Mouse (Mus musculus) mature B cell (primary cell): ENCODE measurements around the gene Hk2.

Experiments used
- in situ Hi-C: fragments of 300-500 bp; cut with MboI; formaldehyde crosslinking; loops from 2 replicates; pipeline ENCODE4 v1.14.3; 2019

The Hk2 gene

DNA sequence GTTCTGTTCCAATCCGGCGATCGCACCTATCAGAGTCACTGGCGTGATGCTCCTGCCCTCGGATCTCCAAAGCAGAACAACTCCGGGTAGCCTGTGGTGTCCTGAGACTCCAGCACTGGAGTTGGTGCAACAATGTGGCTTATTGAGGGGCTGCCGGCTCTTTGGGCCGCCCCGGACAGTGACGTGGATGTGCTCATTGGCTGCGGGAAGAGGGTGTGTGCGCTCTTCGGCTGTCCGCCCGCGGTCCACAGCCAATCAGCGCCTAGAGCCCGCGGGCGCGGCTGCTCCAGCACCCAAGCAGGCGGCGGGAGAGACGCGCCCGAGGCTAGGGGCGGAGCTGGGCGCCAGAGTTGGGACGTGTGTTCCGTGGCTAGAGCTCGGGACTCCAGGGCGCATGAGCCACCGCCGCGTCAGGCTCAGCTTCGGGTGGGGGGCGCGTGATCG is at the start of gene Hk2:
Gene Hk2, minus strand, starts transcription at position 134 of the 444 bp plus-strand sequence.
- in situ Hi-C loops, result no loop called here

DNA sequence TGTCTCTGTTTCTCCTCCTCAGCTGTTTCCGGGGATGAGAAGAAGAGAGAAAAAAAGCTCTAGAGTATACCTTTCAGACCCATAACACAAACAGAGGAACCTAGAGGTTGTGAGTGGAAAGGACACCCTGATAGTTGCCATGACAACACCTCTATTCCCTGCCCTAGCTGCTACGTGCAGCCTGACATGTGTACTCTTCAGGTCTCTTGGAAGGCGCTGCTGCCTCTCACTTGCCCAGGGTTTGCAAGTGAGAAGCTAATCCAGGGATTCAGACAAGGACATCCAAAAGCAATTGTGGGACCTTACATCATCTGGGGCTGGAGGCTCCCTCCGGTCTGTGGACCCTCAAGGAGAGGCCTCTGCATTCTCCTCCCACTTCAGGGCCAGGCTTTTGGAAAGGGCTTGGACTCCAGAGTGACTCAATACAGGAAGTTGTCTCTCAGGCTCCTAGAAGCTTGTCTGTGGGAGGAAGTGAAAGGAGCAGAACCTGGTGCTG is 47.6 kb upstream of the Hk2 start:
- in situ Hi-C loops, result no loop called here

DNA sequence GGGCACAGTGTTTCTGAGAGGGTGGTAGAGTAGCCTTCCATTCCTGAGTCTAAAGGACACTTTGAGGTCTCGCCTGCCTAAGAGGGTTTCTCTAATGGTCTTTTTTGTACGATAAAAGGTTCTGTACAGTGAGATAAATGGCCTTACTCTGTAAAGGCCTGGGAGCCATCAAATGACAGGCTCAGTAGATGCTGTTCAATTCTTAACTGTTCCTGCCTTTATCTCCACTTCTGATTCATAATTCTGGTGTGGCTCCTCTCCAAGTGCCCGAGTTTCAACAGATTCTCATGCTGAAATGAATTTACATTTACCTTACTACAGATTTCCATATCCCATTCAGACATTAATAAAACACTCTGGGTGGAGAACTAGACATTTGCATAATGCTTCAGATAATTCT is 46.5 kb upstream of the Hk2 start:
- in situ Hi-C loops, result no loop called here

DNA sequence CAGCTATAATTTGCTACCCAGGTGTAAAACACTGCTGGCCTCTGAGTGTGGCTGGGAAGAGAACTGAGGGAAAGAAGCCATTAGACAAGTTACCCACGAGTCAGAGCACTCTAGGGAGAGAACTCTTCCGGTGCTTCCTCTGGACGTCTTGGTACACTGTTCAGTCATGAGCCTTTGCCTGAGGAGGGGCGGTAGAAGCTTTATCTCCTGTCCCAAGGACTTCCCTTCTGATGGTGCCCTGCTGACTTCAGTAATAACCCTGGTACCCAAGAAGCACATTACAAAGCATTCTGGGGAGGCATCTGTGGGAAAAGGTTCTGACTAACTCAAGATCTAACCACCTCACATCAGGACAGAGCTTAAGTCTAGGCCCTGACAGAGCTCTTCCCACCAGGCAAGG is 40.6 kb upstream of the Hk2 start:
- in situ Hi-C loops, result no loop called here

DNA sequence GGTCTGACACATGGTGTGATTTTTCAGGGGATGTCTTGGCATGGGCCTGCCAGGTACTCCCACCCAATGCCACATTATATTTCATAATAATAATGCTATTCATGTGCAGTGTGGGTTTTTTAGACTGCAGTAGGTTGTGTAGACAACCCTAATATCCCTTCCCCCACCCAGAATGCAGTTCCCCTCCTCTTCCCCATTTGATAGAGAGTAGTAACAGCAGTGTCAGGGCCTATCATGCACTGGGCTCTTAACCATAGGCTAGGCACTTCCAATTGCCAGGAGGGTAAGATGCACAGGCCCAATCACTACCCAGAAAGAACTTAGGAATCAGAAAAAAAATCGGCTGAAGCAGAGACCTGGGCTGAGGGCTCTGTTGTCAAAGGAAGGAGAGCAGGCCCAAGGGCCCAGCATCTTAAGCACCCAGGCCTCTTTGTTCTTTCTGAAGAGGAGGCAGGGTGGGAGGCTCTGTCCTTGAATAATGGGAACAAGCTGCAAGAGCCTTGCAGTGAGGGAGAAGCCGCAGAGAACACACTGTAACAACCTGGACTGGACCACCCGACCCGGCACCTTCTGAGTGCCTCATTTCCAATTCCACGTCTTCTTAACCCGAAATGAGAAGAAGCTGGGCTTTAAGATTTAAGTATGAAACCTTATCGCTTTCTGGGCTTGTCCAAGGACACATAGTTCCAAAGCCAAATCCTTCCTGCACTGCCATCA is 33.9 kb upstream of the Hk2 start:
- in situ Hi-C loops, result no loop called here

DNA sequence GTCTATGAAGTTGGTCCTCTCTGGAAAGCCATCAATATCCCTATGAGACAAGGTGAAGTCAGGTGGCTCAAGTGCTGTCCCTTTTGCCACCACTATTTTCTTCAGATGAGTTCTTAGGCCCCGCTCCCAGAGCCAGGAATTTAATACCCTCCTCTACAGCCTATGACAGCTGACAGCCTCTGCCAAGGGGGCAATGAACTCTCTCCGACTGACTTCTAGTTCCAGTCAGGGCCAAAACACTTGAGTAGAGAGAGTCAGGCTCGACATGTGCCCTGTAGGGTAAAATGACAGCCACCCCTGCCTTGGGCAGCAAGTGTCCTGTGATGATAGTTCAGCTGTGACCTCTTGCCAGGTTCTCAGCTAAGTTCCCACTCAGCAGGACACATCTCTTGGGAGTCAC is 32.7 kb upstream of the Hk2 start:
- in situ Hi-C loops, result no loop called here

DNA sequence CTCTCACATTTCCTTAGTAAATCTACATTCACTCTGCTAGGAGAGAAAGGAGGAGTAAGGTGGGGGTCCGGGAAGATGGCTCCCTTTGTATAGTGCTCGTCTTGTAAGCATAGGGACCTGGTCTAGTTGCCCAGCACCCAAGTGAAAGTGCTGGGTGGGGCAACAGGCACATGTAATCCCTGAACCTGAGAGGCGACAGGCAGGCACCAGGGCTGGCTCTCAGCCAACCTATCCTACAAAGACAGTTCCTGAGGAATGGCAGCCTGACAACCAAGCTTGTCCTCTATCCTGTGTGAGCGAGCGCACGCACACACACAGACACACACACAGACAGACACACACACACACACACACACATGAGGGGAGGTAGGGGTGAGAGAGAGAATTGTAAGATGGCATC is 32.2 kb upstream of the Hk2 start:
- in situ Hi-C loops, result no loop called here

DNA sequence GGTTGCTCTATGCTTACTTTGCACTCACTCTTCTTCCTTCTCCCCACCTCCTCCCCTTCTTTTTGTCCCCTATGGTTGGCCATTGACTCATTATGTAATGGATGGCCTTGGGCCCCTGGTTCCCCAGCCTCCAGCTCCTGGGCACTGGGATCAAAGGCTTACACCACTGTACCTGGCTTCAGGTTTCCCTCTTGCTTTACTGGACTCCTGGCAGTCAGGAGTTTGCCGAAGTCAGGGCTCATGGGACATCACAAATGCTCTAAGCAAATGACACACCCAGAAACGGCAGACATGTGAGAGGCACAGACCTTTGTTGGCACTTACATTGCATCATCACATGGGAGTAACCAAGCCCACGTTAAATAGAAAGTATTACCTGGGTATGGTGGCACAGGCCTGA is 31.6 kb upstream of the Hk2 start:
- in situ Hi-C loops, result no loop called here

DNA sequence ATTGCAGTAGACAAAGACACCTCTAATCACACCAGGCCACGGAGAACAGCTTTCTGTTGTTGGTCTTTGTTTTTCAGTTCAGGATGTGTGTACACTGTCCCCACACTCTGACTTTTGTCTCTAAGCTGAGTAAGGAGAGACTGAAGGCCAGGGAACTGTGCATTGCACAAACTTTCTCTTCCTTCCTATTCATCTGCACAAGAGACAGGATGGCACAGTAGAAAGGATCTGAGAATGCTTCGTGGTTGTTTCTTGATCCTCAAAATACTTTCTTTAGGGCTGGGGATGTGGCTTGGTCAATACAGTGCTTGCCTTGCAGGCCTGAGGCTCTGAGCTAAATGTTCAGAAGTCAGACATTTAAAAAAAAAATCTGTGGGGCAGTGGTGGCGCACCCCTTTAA is 30.7 kb upstream of the Hk2 start:
- in situ Hi-C loops, result no loop called here

DNA sequence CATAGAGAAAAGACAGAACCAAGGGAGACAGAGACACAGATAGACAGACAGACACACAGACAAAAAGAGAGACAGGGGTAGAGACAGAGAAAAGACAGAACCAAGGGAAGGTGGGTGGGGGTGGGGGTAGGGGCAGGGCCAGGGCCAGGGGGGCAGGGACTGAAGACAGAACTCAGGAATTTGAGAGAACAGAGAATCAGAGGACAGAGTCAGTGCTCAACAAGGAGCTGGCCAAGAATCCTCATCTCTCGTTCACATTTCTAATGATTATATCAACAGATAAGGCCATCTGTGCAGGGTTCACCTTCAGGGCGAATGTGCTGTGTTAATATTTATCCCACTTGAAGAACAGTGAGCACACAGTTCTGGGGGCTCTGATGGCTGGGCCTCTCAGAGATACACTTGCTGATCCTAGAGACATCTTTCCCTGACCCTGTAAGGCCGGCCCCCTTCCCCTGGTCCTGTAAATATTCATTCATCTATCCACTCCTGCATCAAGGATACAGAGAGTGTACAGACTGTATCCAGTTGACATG is 24.0 kb upstream of the Hk2 start:
- in situ Hi-C loops, result no loop called here

DNA sequence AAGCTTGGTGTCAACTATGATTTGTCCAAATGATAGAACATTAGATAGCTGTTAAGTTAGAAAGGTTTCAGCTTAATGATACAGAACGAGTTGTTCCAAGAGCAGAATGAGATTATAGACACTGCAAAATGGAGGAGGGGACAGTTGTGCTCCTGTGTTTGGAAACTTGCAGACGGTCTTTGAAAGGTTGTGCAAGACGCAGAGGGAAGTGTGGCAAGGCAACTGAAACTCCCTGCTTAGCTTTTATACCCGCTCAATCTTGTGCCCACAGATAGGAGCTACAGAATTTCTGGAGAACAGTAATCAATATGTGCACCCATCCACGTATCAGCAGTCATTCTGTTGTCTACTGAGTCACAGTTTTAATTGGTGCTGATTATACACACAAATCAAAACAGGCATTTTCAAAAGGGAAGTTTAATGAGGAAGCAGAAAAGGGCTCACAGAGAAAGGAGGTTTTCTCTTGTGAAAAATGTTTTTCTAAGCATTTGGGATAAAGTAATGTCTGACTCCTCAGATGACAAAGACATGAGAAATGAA is 23.1 kb upstream of the Hk2 start:
- in situ Hi-C loops, result no loop called here

DNA sequence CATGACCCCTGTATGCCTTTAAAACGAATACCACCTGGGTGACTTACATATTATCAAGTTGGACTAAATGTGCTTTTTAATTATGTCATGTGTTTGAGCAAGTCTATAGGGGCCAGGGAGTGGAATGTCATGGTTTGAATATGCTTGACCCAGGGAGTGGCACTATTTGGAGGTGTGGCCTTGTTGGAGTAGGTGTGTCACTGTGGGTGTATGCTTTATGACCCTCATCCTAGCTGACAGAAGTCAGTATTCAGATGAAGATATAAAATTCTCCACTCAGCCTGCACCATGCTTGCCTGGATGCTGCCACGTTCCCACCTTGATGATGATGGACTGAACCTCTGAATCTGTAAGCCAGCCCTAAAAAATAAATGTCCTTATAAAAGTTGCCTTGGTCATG is 16.6 kb upstream of the Hk2 start:
- in situ Hi-C loops, result no loop called here

DNA sequence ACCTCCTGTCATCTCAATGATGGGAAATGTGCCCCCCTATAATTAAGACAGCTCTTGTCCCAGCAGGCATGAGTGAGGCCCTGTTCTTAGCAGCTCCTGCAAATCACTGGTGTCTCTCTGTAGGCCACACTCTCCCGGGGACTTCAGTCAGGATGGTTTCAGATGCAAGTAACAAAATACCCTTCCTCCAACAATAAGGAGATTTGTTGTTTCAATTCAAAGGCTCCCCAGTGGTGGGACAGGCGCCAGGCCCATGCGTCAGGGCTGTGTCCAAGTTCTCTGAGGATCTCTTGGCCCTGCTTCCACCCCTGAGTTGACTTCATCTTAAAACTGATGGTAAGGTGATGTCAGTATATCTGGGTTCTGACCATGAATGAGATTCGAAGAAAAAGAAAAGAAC is 9.7 kb upstream of the Hk2 start:
- in situ Hi-C loops, result no loop called here

DNA sequence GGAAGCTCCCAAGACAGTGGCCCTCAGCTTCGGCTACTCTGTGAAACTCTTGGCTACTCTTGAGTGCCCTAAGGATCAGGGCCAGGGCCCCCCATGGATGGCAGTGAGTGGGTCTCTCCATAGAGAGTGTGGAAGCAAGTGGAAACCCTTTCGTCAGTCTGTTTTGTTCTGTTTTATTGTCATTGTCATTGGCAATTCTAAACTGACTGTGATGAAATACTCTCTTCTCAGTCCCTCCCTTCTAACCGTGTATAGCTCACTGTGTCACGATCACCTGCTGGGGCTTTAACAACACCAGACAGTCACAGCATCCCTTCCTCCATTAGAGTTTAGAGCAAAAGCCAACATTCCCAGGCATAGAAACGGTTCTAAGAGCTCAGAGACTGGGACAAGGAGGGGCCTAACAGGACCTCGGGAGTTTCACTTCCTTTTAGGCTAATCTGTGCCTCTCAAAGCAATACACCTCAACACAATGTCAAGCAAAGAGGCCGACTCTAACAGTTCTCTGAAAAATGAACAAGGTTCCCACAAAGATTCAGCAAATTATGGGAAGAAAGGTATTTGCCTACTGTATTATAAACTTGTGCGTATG is 6.6 kb upstream of the Hk2 start:
- in situ Hi-C loops, result no loop called here

DNA sequence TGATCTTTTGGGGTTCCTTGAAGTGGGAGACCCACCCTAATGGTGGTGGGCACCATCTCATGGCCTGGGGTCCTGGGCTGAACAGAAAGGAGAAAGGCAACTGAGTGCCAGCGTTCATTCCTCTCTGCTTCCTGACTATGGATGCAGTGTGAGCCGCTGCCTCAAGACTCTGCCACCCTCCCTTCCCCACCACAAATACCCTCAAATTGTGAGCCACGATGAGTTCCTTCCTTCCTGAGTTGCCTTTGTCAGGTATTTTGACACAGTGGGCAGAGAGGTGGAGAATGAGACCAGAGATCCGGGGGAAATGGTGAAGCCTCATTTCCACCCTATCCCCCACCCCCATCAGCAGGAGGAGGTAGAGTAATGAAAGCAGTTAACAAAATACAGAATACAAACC is 6.1 kb upstream of the Hk2 start:
- in situ Hi-C loops, result no loop called here

DNA sequence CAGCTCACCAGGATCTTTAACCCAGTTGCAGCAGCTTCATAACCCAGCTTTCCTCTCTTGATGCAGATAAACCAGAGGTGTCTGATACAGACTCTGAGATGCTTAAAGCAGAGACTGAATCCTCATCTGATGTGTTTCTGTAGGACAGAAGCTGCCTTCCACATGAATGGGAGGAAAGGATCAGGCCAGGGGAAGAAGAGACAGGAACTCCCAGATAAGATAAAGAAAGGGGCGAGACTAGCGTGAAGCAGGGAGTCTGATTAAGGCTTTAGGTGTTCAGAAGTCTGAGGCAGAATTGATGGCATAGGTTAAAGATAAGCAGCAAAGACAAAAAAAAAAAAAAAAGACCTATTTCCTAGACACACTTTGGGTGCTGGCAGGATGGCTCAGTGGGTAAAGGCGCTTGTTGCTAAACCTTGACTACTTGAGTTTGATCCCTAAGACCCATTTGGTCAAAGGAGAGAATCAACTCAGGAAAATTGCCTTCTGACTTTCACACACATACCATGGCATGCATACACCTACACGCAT is 2.9 kb upstream of the Hk2 start:
- in situ Hi-C loops, result no loop called here

DNA sequence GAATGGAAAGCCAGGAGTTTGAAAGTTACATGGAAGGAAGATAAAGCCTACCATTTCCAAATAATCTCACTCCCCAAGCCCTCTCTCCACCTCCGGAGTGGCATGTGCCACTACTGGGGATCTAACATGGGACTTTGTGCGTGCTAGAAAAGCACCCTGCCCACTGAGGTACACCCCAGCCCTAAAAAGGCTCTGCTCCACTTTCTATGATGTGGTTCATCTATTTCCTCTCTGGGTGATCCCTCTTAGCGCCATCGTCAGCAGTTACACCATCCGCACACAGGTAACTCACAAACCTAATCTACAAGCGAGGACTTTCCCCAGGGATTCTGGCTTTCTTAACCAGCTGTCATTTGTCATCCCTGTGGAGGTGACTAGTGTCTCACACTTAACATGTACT is 1.1 kb upstream of the Hk2 start:
- in situ Hi-C loops, result no loop called here

DNA sequence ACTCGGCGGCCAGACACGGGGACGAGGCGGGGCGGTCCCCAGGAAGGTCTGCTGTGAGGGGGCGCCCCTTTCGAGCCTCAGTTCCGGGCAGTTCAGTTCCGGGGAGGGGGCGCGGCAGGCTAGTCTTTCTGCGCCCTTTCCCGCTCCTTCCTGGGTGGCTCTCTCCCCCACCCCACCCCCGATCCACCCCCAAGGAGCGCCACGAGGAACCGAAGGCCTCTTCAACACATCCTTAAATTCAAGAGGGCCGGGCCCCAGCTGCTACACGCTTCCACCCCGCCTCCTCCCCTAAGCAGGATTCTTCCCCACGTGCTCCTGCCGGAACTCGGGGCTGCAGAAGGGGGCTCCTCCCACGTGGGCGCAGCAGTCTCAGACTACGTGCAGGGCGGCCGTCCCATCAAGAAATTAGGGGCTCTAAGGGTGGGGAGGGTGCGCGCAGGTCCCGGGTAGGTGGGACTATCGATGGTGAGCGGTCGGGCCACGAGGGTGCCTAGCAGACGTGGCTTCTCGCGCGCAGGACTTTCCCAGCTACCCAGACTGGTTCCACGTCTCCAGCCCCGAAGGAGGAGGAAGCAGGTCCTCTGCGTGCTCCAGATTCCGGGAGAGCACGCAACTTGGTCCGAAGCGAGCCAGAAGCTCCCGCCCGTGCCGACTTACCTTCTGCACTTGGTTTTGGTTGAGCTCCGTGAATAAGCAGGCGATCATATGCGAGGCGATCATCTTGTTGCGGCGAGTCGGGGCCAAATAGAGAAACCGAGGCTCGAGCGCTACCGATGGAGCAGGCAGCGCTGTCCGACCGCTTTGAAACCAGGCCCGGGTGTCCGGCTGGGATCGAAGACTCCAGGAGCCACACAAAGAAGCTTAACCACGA is 758 bp downstream of the Hk2 start:
- in situ Hi-C loops, result no loop called here

DNA sequence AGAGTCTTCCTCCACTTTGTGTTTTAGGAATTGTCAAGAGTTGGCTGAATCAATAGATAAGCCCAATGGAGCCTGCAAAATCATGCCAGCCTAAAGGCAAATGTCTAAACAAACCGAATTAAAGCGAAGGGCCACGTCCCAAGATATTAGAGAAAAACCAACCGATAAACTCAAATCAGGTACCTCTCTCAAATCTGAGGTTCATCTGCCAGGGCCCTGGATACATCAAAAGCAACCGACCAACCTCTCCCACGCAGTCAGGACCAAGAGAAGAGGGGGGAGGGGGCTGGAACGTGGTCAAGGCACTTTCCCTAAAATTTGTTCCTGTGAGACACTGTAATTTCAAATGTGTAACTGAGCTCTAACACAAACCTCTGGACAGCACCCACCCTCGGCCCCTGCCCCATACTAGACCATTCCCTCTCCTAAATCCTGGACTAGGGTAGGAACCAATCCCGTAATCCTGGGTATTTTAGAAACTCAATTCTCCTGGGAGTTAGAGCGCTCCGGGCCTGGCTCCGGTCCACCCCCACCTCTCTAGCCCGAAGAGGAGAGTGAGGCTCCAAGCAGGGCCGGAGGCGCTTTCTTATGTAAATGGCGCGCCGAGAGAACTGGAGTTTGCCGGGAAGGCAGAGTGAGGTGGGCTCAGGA is 1.7 kb downstream of the Hk2 start:
- in situ Hi-C loops, result no loop called here

DNA sequence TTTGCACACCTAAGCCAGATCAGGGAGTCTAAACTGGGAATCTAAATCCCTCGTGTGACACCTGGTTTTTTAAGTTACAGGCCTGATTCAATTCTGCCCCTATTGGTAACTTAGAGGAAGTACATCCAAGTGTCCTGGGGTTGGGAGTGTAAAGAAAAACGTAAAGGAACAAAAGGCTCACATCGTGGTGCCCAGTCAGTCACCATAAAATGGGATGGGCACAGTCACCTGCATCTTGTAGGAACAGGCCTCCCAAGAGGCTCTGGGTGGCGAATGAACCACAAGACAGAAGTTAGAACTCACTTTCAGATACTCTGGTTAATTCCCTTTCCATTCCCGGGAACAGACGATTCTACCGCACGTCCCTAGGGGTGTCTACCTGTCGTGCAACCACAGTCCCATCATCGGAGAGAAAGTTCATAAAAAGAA is 2.3 kb downstream of the Hk2 start:
- in situ Hi-C loops, result no loop called here

DNA sequence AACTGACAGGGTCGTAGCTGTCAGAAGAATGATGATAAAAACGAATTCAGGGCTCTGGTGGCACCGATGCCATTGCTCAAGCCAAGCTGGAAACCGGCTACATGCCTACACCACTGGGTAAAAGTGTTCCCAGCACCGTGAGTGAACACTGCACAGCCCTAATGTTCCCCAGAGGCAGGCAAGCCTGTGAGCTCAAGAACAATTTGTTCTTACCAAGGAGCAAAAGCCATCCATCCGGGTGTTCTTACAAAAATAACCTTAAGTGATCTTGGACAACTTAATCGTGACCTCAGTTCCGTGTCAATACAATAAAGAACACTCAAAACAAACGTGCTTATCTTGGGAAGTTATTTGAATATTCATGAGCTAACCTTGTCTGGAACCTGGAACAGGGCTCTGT is 3.2 kb downstream of the Hk2 start:
- in situ Hi-C loops, result no loop called here
